Mouse (Mus musculus) myocyte (in vitro differentiated cells): ENCODE measurements around the gene Ly6g6f. TPM values are rescaled to one million over a fixed set of nuclear protein-coding genes. Genes with fewer than 3 reads are reported as not detected.
A peak's percentile ranks its signal among the peaks of the same experiment; 100 is the strongest.
"Not testable (repeated sequence)": the region's sequence is repeated elsewhere in the genome, so short reads cannot be mapped to it uniquely, and the experiment has no call there.

Experiments
- H3K27me3 ChIP-seq: one replicate; pipeline ENCODE4 v1.6.1; 2011; ENCODE audit not compliant: control insufficient read depth, insufficient read depth, insufficient read length
- H3K36me3 ChIP-seq: one replicate; pipeline ENCODE4 v1.6.1; 2011; ENCODE audit not compliant: control insufficient read depth, insufficient read depth
- H3K4me2 ChIP-seq: one replicate; pipeline ENCODE4 v1.6.1; 2011; ENCODE audit warnings: low read depth, control low read depth
- H3K4me3 ChIP-seq: one replicate; pipeline ENCODE4 v1.5.1; 2011; ENCODE audit warnings: mild to moderate bottlenecking, control low read depth, moderate library complexity
- H3K79me2 ChIP-seq: one replicate; pipeline ENCODE4 v1.6.1; 2011; ENCODE audit not compliant: control insufficient read depth, insufficient read depth
- H3ac ChIP-seq: one replicate; pipeline ENCODE4 v1.6.1; 2011; ENCODE audit not compliant: control insufficient read depth, insufficient read length
- CEBPB ChIP-seq: IDR thresholded peaks from 2 replicates; pipeline ENCODE4 v1.6.1; 2011; ENCODE audit warnings: mild to moderate bottlenecking, moderate library complexity; ENCODE audit not compliant: poor library complexity, insufficient read depth, severe bottlenecking
- E2F4 ChIP-seq: IDR thresholded peaks from one replicate; pipeline ENCODE4 v1.6.1; 2011; ENCODE audit warnings: mild to moderate bottlenecking, control low read depth, moderate library complexity; ENCODE audit not compliant: insufficient read depth
- MAX ChIP-seq: IDR thresholded peaks from one replicate; pipeline ENCODE4 v1.6.1; 2011; ENCODE audit warnings: low read depth, mild to moderate bottlenecking, control low read depth
- MYOD1 ChIP-seq, 3 experiments: IDR thresholded peaks; one replicate each; pipeline ENCODE4 v1.6.1; 2011; ENCODE audit warnings: control low read depth in 2 of 3, low read depth in 2 of 3, mild to moderate bottlenecking in 2 of 3, moderate library complexity in 1 of 3; ENCODE audit not compliant: insufficient read length in 2 of 3, control insufficient read depth in 1 of 3
- MYOG ChIP-seq, 3 experiments: IDR thresholded peaks; one replicate each; pipeline ENCODE4 v1.6.1; 2011; ENCODE audit warnings: control low read depth in 2 of 3, low read depth in 2 of 3, mild to moderate bottlenecking in 2 of 3; ENCODE audit not compliant: insufficient read length in 2 of 3, control insufficient read depth in 1 of 3, insufficient read depth in 1 of 3
- POLR2A ChIP-seq: IDR thresholded peaks from one replicate; pipeline ENCODE4 v1.6.1; 2011; ENCODE audit warnings: low read depth, mild to moderate bottlenecking, control low read depth, moderate library complexity; ENCODE audit not compliant: insufficient read length
- POLR2AphosphoS2 ChIP-seq: IDR thresholded peaks from one replicate; pipeline ENCODE4 v1.6.1; 2011; ENCODE audit warnings: low read depth, control low read depth; ENCODE audit not compliant: insufficient read length
- REST ChIP-seq: IDR thresholded peaks from one replicate; pipeline ENCODE4 v1.6.1; 2011; ENCODE audit warnings: mild to moderate bottlenecking, control low read depth, moderate library complexity; ENCODE audit not compliant: insufficient read depth, insufficient read length
- SRF ChIP-seq: IDR thresholded peaks from one replicate; pipeline ENCODE4 v1.6.1; 2011; ENCODE audit warnings: low read depth; ENCODE audit not compliant: control insufficient read depth, insufficient read length
- TCF12 ChIP-seq: IDR thresholded peaks from one replicate; pipeline ENCODE4 v1.6.1; 2011; ENCODE audit warnings: mild to moderate bottlenecking, control low read depth; ENCODE audit not compliant: poor library complexity, insufficient read depth, severe bottlenecking
- TCF3 ChIP-seq: IDR thresholded peaks from one replicate; pipeline ENCODE4 v1.6.1; 2011; ENCODE audit warnings: low read depth, control low read depth; ENCODE audit not compliant: insufficient read length
- USF1 ChIP-seq: IDR thresholded peaks from one replicate; pipeline ENCODE4 v1.6.1; 2011; ENCODE audit warnings: low read depth, mild to moderate bottlenecking, control low read depth, moderate library complexity
- polyA plus RNA-seq: library from polyadenylated mRNA; unstranded; fragments of >200 nt; fragmentation: generic; extraction: Trizol; gene quantifications from one replicate; pipeline ENCODE4 v1.2.1, GENCODE M21; 2012; ENCODE audit warnings: missing spikeins

Ly6g6f gene
- polyA plus RNA-seq, 1 experiment, result not detected

DNA sequence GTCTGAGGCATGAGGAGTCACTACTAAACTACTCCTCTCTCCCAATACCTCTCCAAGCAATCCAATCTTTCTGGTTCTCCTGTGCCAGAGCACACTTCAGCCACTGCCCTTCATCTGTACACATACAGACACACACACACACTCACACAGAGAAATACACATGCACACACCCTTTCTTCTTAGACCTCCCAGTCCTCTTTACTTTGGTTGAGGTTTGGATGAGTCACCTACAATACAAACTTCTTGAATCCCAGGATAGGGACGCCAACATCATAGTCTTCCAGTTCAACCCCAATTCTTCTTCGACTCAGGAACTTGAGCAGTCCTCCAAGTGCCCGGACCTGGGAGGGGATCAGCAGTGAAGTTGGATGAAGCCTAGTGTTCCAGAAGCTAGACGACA, 41.6 kb downstream of the Ly6g6f start:
- Histone ChIP-seq H3K4me2 (peak overlapping the region; percentile 65), H3K36me3 (no peaks in the 10 kb centered on the region), H3ac (no peak overlapping the region), H3K27me3 (no peaks in the 10 kb centered on the region), H3K4me3 (no peak overlapping the region), H3K79me2 (no peaks in the 10 kb centered on the region)
- TF ChIP-seq TCF3, result no peak

DNA sequence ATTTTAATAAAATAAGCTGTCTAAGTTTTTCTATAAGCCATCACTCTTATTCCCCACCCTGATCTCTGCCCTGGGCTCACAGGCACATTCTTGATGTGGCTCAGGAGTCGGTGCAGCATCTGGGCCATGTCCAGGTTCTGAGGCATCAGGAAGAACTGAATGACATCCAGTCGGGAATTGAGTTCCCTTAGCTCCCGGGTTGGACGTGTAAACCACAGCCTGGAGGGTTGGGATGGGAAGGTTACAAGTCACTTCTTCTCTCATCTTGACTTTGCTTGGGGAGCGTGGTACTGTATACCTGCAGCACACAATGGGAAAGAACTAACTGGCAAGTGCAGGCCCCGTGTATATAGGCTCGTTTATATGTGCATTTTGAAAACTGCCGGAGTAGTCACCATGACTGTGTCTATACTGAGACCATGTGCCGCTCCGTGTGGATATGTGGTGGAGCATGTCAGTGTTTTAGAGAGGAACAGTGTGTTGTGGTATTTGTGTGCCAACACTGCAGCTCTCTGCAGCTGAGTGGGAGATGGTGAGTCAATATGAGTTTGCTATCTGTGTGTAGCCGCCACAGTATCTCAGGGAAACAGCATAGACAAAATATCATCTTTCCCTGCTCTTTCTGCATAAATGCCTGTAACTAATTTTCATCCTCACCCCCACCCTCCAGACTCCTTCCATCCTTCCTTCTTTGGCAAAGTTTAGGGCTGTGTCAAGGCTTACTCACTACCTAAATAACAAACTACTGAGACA, 46.1 kb downstream of the Ly6g6f start:
- no peaks in the 10 kb centered on the region for H3K27me3 ChIP-seq
- no peak overlapping the region for H3ac ChIP-seq
- H3K36me3 ChIP-seq, result no peaks in the 10 kb centered on the region

GRCm38 (mm10) chr17:35034896-35035295, 50.5 kb downstream of the Ly6g6f start:
- H3K36me3 ChIP-seq, result no peaks in the 10 kb centered on the region
- TF ChIP-seq POLR2A (no peak), MYOG (IDR thresholded peaks at IDR 0.05; ENCODE audit: control insufficient read depth in 1 of 3, insufficient read depth in 1 of 3, insufficient read length in 2 of 3, low read depth in 2 of 3) (no peak)
- H3K27me3 ChIP-seq, result no peaks in the 10 kb centered on the region
- no peak overlapping the region for H3K4me2 ChIP-seq
- no peak overlapping the region for H3ac ChIP-seq
- no peaks in the 10 kb centered on the region for H3K79me2 ChIP-seq
- H3K4me3 ChIP-seq, result no peak overlapping the region

More for the DNA sequence above, 46.1 kb downstream of the Ly6g6f start:
- H3K4me3 ChIP-seq, result no peak overlapping the region
- no peaks in the 10 kb centered on the region for H3K79me2 ChIP-seq
- H3K4me2 ChIP-seq, result peak overlapping the region; percentile 61
- TF ChIP-seq MAX, result no peak

DNA sequence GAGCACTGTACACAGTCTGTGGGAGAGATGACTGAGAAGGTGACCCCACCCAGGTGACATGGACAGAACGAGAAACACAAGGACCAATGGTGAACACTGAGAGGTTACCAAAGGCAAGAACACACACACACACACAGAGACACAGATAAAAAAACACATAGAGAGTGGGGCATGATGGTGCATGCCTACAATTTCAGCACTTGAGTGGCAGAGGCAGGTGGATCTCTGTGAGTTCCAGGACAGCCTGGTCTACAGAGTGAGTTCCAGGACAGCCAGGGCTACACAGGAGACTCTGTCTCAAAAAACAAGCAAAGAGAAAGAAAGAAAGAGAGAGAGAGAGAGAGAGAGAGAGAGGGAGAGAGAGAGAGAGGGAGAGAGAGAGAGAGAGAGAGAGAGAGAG, 51.7 kb downstream of the Ly6g6f start:
- not testable (repeated sequence) for H3K27me3 ChIP-seq, H3ac ChIP-seq, H3K79me2 ChIP-seq, H3K4me3 ChIP-seq, H3K4me2 ChIP-seq, H3K36me3 ChIP-seq
- TF ChIP-seq MYOD1 (IDR thresholded peaks at IDR 0.05; ENCODE audit: control insufficient read depth in 1 of 3, insufficient read length in 2 of 3, low read depth in 2 of 3), result peak in 2 of 3 experiments; percentile 35 to 58

GRCm38 (mm10) chr17:35032323-35032870, 53.0 kb downstream of the Ly6g6f start:
- H3K36me3 ChIP-seq, result no peaks in the 10 kb centered on the region
- TF ChIP-seq MAX (no peak), MYOD1 (IDR thresholded peaks at IDR 0.05; ENCODE audit: control insufficient read depth in 1 of 3, insufficient read length in 2 of 3, low read depth in 2 of 3) (no peak), POLR2A (no peak), POLR2AphosphoS2 (no peak), E2F4 (no peak), USF1 (no peak), TCF12 (no peak)

GRCm38 (mm10) chr17:35031880-35032279, 53.5 kb downstream of the Ly6g6f start:
- TF ChIP-seq MYOD1 (IDR thresholded peaks at IDR 0.05; ENCODE audit: control insufficient read depth in 1 of 3, insufficient read length in 2 of 3, low read depth in 2 of 3), result no peak
- no peak for TF ChIP-seq MAX

More at GRCm38 (mm10) chr17:35032323-35032870, 53.0 kb downstream of the Ly6g6f start:
- H3K4me2 ChIP-seq, result no peak overlapping the region
- no peak overlapping the region for H3K4me3 ChIP-seq
- no peak overlapping the region for H3ac ChIP-seq
- H3K79me2 ChIP-seq, result no peaks in the 10 kb centered on the region
- no peaks in the 10 kb centered on the region for H3K27me3 ChIP-seq

GRCm38 (mm10) chr17:35031272-35031671, 54.1 kb downstream of the Ly6g6f start:
- no peak overlapping the region for H3ac ChIP-seq
- H3K79me2 ChIP-seq, result no peaks in the 10 kb centered on the region
- H3K36me3 ChIP-seq, result no peaks in the 10 kb centered on the region
- H3K27me3 ChIP-seq, result no peaks in the 10 kb centered on the region
- no peak overlapping the region for H3K4me2 ChIP-seq
- TF ChIP-seq MYOG (IDR thresholded peaks at IDR 0.05; ENCODE audit: control insufficient read depth in 1 of 3, insufficient read depth in 1 of 3, insufficient read length in 2 of 3, low read depth in 2 of 3) (no peak), TCF3 (no peak), REST (no peak), MAX (no peak), MYOD1 (IDR thresholded peaks at IDR 0.05; ENCODE audit: control insufficient read depth in 1 of 3, insufficient read length in 2 of 3, low read depth in 2 of 3) (no peak), POLR2A (no peak), CEBPB (no peak), USF1 (no peak), SRF (no peak), E2F4 (no peak), POLR2AphosphoS2 (no peak), TCF12 (no peak)
- no peak overlapping the region for H3K4me3 ChIP-seq

More at GRCm38 (mm10) chr17:35031880-35032279, 53.5 kb downstream of the Ly6g6f start:
- Histone ChIP-seq H3K36me3 (no peaks in the 10 kb centered on the region), H3ac (no peak overlapping the region), H3K27me3 (no peaks in the 10 kb centered on the region), H3K79me2 (no peaks in the 10 kb centered on the region), H3K4me3 (no peak overlapping the region), H3K4me2 (no peak overlapping the region)
